ENCODE assay signal across 20 mouse cellular contexts in the genomic region with DNA sequence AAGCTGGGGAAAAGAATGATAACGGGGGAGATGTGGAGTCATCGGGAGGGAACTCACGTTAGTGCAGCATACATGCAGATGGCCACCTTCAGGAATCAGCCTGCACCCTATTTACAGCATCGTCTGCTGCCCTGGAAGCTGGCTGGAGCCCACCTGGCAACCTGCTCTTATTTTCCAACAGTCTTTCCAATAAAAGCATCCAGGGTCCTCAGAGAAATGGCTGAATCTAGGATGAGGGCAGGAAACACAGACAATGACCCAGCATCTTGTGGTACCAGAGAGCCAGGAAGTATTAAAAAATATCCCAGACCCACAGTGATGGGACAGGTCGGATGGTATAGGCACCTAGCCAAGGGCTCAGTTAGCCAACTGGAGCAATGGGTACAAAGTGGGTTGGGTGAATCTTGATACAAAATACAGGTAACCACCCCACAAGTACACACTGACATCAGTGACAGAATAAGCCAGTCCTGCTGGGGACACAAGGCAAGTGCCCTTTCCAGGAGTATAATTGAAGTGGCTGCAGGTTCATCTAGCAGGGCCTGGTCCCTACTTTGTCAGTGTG.
"Had no signal": no experiment of that assay in that cellular context is flagged by ENCODE, and none has a peak within 500 bp of the region (broad histone marks: within the 10 kb centered on the region; RNA-seq: fewer than 3 reads in every experiment).

No protein-coding gene starts in this region.

- H3K27me3 ChIP-seq: kidney, embryonic 15.5 days; limb, embryonic 12.5 days; limb, embryonic 15.5 days; midbrain, embryonic 12.5 days; midbrain, embryonic 15.5 days; neural tube, embryonic 12.5 days; neural tube, embryonic 15.5 days; stomach, embryonic 15.5 days had no signal

- H3K4me3 ChIP-seq: kidney, embryonic 15.5 days; left cerebral cortex, adult 2 months; limb, embryonic 12.5 days; limb, embryonic 15.5 days; midbrain, embryonic 12.5 days; midbrain, embryonic 15.5 days; neural tube, embryonic 12.5 days; neural tube, embryonic 15.5 days; stomach, embryonic 15.5 days had no signal

- H3K4me1 ChIP-seq: neural tube, embryonic 12.5 days had no signal

- DNase-seq: kidney, adult 8-10 months; kidney, postnatal 10 days; kidney, postnatal 36 days; layer of hippocampus, postnatal 36 days; left cerebral cortex, postnatal 4 days; liver, postnatal 0 days; lung, embryonic 14.5 days; right cerebral cortex, postnatal 25 days; spleen, adult 18-20 months; thymus, postnatal 25 days had no signal

- ATAC-seq: liver, postnatal 0 days; lung, postnatal 0 days; midbrain, embryonic 15.5 days had no signal

- H3K36me3 ChIP-seq: kidney, embryonic 15.5 days; limb, embryonic 12.5 days; limb, embryonic 15.5 days; midbrain, embryonic 15.5 days; neural tube, embryonic 15.5 days; stomach, embryonic 15.5 days had no signal

- H3K9me3 ChIP-seq: kidney, embryonic 15.5 days; limb, embryonic 12.5 days; limb, embryonic 15.5 days; midbrain, embryonic 12.5 days; midbrain, embryonic 15.5 days; neural tube, embryonic 12.5 days; neural tube, embryonic 15.5 days; stomach, embryonic 15.5 days had no signal
